Mouse (Mus musculus) testis, adult 2 months (tissue): ENCODE results near the gene Gm20662.

Source experiments
- CTCF ChIP-seq: fragments of 200-500 bp; IDR thresholded peaks from 2 replicates; pipeline ENCODE4 v1.5.1; 2012; ENCODE audit warnings: low read depth, mild to moderate bottlenecking, inconsistent platforms, low read length, moderate library complexity; ENCODE audit not compliant: control insufficient read depth, insufficient read depth, insufficient replicate concordance
- POLR2A ChIP-seq: fragments of 200-500 bp; IDR thresholded peaks from 2 replicates; pipeline ENCODE4 v1.6.1; 2012; ENCODE audit warnings: low read depth, mild to moderate bottlenecking, inconsistent platforms, low read length, moderate library complexity; ENCODE audit not compliant: control insufficient read depth

DNA sequence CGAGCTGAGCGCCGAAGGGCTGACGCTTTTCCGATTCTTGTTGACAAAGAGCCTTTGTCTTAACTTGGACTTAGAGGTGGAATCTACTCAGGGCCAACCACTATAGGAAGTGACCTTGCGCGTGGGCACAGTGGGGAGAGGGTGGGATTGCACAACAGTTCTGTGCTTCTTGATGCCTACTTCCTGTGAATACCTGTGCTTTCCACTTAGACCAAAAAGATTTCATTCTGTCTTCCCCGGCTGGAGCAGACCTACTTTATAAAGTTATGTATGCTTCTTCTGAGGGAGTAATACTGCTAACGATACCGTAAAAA, 46.3 kb upstream of the Gm20662 start, which contains the start of gene Traip:
- TF ChIP-seq CTCF (no peak), POLR2A (no peak)
